Mouse (Mus musculus): ENCODE data around the gene Saysd1. TPM values are rescaled to one million over a fixed set of nuclear protein-coding genes. Genes with fewer than 3 reads are reported as not detected.

Saysd1 gene
- total and polyA plus RNA-seq, 3 experiments = 5.3 to 6.6 (median 5.9) TPM

DNA sequence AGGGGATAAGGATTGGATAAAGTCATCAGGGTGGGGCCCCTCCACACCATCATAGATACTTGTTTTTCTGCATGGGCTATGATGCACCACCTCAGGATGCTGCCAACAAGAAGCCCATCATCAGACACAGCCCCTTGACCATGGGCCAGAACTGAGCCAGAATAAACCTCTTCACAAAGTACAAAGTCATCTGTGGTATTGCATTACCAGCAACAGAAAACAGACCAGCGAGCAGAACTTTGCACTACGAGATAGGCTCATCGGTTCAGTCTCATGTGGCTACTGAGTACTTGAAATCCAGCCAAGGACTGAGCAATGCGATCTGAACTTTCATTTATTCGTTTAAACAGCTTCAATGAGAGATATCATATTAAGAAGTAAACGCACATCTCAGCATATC lies 24.4 kb upstream of the Saysd1 start:
- peaks cover 16 to 76% of the 10 kb centered on the region in 2 experiments for H3K4me1 ChIP-seq (ENCODE audit: control insufficient read depth in 1 of 2, insufficient read depth in 2 of 2)
- no peak for TF ChIP-seq USF1 (IDR thresholded peaks at IDR 0.05; ENCODE audit: low read depth, low read length)
- no peak for TF ChIP-seq MAX (IDR thresholded peaks at IDR 0.05; ENCODE audit: low read length)
- TF ChIP-seq MAZ (IDR thresholded peaks at IDR 0.05; ENCODE audit: low read depth, low read length) = no peak
- TF ChIP-seq POLR2A (IDR thresholded peaks at IDR 0.05; ENCODE audit: low read depth, low read length) = no peak
- TF ChIP-seq ZC3H11A (IDR thresholded peaks at IDR 0.05; ENCODE audit: low read depth, low read length) = no peak
- no peak for TF ChIP-seq NRF1 (IDR thresholded peaks at IDR 0.05; ENCODE audit: low read depth, low read length)
- no peak for TF ChIP-seq RAD21 (IDR thresholded peaks at IDR 0.05; ENCODE audit: low read depth, low read length)
- TF ChIP-seq CTCF (conservative IDR thresholded peaks at IDR 0.05 in 1 of 2, IDR thresholded peaks at IDR 0.05 in 1 of 2; ENCODE audit: low read depth in 2 of 2, low read length in 2 of 2) = no peak
- TF ChIP-seq RCOR1 (conservative IDR thresholded peaks at IDR 0.05; ENCODE audit: low read depth, low read length) = no peak
- no peak for TF ChIP-seq KAT2A (IDR thresholded peaks at IDR 0.05; ENCODE audit: insufficient replicate concordance, low read length)
- no peak for TF ChIP-seq EP300 (IDR thresholded peaks at IDR 0.05; ENCODE audit: low read length)
- TF ChIP-seq GABPA (IDR thresholded peaks at IDR 0.05; ENCODE audit: insufficient replicate concordance, low read depth, low read length) = no peak
- no peak overlapping the region for H3K9ac ChIP-seq (ENCODE audit: insufficient read depth, low read depth)
- in situ Hi-C loops (cut with MboI; ENCODE audit: low pct_ligation_motif_present, low pct_unique_long_range_greater_than_20kb, low sequenced_read_pairs) (no loop called here), dilution Hi-C loops (cut with MboI; ENCODE audit: extremely low pct_ligation_motif_present, extremely low pct_unique_long_range_greater_than_20kb, low sequenced_read_pairs) (no loop called here)
- DNase-seq (ENCODE audit: extremely low read depth) = no peak
- peaks cover 2 to 65% of the 10 kb centered on the region in 2 experiments for H3K36me3 ChIP-seq (replicated peaks in 1 of 2; ENCODE audit: control insufficient read depth in 1 of 2, insufficient read depth in 1 of 2, low read length in 1 of 2)
- H3K4me3 ChIP-seq (replicated peaks in 1 of 3; ENCODE audit: low read depth in 2 of 3, low read length in 2 of 3, poor library complexity in 1 of 3) = no peak overlapping the region
- no peaks in the 10 kb centered on the region for H3K9me3 ChIP-seq (replicated peaks; ENCODE audit: low read length)
- H3K4me2 ChIP-seq (ENCODE audit: insufficient read depth, low read depth, poor library complexity, severe bottlenecking) = no peak overlapping the region
- no peak overlapping the region for H3K27ac ChIP-seq (ENCODE audit: insufficient read depth, low read depth)
- H3K79me2 ChIP-seq (replicated peaks; ENCODE audit: control insufficient read depth, extremely low read depth, insufficient read depth, poor library complexity, severe bottlenecking) = peaks cover 9% of the 10 kb centered on the region; the same call in 1 of the 2 replicates
- no peaks in the 10 kb centered on the region for H3K27me3 ChIP-seq (replicated peaks)

DNA sequence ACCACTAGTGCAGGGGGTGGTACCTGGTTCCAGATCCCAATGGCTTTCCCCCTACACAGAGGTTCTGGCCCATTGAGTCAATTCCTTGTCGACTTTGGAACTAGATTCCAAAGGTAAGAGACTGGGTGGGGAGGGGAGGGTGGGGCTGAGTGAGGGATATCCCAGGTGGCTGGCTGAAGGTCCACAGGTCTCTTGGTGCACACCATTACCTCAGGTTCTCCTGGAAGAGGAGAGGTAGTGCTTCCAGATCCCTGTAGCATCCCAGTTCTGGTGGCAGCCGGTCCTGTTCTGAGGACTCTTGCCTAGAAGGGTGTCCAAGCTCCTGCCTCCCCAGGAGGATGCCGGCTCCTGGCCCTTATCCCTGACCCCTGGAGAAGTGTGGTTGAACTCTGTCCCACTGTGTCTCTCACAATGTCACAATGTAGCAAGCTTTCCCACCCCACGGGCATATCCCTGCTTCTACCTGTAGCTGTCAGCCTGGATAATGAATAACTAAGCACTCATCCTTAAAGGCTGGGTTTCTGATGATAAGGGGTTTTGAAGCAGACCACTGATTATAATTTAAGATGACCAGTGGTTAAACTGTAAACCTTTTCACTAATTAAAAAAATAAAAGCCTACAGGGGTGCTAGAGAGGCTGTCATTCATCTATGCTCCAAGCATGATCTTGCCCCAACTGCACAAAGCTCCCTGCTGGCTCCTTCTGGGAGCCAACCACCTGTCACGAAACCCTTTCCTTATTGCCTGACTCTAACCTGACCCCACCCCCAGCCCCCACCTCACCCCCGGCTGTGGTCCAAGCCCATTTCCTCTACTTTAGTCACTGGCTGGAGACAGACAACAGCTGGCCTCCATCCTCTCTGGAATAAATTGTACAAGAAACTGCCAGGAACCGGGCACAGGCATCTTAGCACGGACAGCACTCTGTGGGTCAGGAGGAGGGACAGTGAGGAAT lies 20.7 kb upstream of the Saysd1 start:
- no peaks in the 10 kb centered on the region for H3K9me3 ChIP-seq (replicated peaks; ENCODE audit: low read length)
- peaks cover 2 to 56% of the 10 kb centered on the region in 2 experiments for H3K36me3 ChIP-seq (replicated peaks in 1 of 2; ENCODE audit: control insufficient read depth in 1 of 2, insufficient read depth in 1 of 2, low read length in 1 of 2)
- no peak overlapping the region for H3K4me3 ChIP-seq (replicated peaks in 1 of 3; ENCODE audit: low read depth in 2 of 3, low read length in 2 of 3, poor library complexity in 1 of 3)
- H3K27ac ChIP-seq (ENCODE audit: insufficient read depth, low read depth) = no peak overlapping the region
- no peak overlapping the region for H3K4me2 ChIP-seq (ENCODE audit: insufficient read depth, low read depth, poor library complexity, severe bottlenecking)
- no peak for DNase-seq (ENCODE audit: extremely low read depth)
- in situ Hi-C loops (cut with MboI; ENCODE audit: low pct_ligation_motif_present, low pct_unique_long_range_greater_than_20kb, low sequenced_read_pairs) = no loop called here
- dilution Hi-C loops (cut with MboI; ENCODE audit: extremely low pct_ligation_motif_present, extremely low pct_unique_long_range_greater_than_20kb, low sequenced_read_pairs) = no loop called here
- peaks cover 23 to 71% of the 10 kb centered on the region in 2 experiments for H3K4me1 ChIP-seq (ENCODE audit: control insufficient read depth in 1 of 2, insufficient read depth in 2 of 2)
- peaks cover 7% of the 10 kb centered on the region; the same call in 1 of the 2 replicates for H3K79me2 ChIP-seq (replicated peaks; ENCODE audit: control insufficient read depth, extremely low read depth, insufficient read depth, poor library complexity, severe bottlenecking)
- no peak overlapping the region for H3K9ac ChIP-seq (ENCODE audit: insufficient read depth, low read depth)
- TF ChIP-seq TBP (conservative IDR thresholded peaks at IDR 0.05; ENCODE audit: low read depth, low read length) = no peak
- H3K27me3 ChIP-seq (replicated peaks) = no peaks in the 10 kb centered on the region

Data from CH12.LX (cell line).